Mouse (Mus musculus) heart, postnatal 0 days (tissue): ENCODE measurements at regions not wholly inside any gene's neighbourhood (a gene's known extent, or its start where the extent isn't known, plus 50 kb on each side); places are given as distances from the start of the nearest gene placed in this dataset.

Experiments
- CTCF ChIP-seq: IDR thresholded peaks from 2 replicates; pipeline ENCODE4 v1.5.1; 2016; ENCODE audit warnings: antibody characterized with exemption, control low read depth, low read depth
- EP300 ChIP-seq: IDR thresholded peaks from 2 replicates; pipeline ENCODE4 v1.6.1; 2016; ENCODE audit warnings: antibody characterized with exemption, low read depth

DNA sequence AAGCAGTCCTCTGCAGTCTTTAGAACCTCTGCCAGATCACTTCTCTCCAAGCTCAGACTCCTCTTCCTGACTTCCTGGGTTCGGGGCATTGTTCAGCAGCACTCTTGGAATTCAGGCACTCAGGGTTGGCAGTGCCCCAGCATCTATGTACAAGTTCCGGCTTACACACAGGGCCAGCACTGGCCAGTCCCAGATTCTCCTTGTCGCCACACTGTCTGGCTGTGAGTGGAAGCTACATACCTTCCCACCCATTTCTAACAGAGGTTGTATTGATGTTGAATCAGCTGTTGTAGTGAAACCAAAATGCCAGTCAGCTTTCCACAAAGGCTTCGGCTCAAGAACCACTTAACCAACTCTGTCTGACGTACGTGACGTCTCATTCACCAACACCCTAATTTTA, 190.7 kb upstream of the F930015N05Rik start:
- TF ChIP-seq CTCF, result no peak
- TF ChIP-seq EP300, result no peak
